Mouse (Mus musculus) CD4-positive, CD25-positive, alpha-beta regulatory T cell, adult 2 months (primary cell): Measurements from ENCODE around the gene Rnf169.
A peak's percentile ranks its signal among the peaks of the same experiment; 100 is the strongest.
"Not testable (repeated sequence)": the region's sequence is repeated elsewhere in the genome, so short reads cannot be mapped to it uniquely, and the experiment has no call there.

Source experiments
- DNase-seq: peaks from one replicate; pipeline ENCODE4 v3.0.0-alpha.2; 2012; ENCODE audit warnings: low read depth, low spot score

Gene Rnf169

DNA sequence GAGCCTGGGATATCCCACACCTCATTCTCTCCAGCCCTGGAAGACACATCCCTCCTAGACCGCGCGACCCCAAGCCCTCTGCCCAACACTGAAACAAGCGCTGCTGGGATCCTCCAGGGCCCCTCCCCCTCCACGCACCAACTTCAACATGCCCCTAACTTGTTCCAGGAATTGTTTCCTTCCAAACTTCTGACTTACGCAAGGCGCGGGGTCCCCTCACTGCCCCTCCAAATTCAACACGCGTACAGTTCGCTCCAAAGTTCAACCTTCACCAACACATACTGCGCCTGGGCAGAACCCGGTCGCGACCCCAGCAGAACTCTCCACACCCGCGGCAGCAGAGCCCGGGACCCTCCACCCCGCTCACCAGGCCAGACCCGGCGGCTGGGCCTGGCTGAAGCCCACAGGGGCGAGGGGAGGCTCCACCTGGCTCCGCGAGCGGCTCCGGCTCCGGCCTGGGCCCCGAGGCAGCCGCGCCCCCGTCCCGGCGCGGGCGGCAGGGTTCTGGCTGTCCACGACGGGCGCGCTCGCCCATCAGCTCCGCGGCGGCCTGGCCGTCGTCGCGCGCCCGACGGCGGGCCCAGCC is 609 bp downstream of the Rnf169 start:
- DNase-seq: peak; percentile 42

DNA sequence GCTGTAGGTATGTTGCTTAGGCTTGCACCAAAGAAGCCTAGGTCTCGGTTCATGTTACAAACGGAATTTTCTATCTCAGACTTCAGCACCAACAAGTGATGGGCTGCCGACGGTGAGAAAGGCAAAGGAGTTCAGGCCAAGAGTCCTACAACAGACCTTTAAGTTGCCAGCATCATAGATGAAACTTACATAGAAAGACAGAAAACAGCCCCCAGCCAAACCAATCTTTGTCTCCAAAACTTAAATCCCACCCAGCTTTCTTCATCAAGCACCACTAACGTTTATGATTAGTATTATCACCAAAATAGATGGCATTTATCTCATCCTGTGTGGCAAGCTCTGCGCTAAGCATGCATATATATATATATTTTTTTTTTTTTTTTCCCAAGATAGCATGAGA is 1.2 kb downstream of the Rnf169 start:
- peak; percentile 18 for DNase-seq

- DNase-seq: no peak
These were observed 2.2 kb downstream of the Rnf169 start for GRCm38 (mm10) chr7:99978041-99978440.

DNA sequence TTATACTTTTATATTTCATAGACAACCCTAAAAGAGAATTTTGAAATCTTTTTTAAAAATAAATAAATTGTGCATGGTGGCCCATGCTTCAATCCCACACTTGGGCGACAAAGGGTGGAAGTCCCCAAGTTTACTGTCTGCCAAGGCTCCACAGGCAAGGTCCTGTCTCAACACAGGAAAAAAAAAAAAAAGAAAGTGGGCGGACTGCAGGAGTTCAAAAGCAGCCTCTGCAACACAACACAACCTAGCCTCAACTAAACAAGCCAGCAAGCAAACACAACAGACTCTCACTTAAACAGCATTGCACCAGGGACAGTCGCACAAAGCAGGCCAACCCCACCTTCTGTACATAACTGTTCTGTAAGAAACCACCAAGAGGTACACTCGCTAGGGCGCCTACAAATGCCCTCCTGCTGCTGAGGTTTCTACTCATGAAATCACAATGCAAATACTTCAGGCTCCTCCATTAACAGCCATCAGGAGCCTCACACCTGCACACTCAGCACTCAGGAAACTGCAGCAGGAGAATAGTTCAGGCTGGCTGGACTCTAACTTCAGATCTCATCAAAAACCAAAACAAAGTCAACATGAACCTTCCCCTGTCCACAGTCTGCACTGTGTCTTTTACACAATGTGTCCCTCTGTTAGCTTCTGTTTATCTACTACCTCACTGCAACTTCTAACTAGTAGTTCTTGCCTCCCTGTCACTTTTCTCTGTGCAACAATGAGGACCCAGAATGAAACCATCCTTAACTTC is 4.3 kb downstream of the Rnf169 start:
- DNase-seq: no peak

DNA sequence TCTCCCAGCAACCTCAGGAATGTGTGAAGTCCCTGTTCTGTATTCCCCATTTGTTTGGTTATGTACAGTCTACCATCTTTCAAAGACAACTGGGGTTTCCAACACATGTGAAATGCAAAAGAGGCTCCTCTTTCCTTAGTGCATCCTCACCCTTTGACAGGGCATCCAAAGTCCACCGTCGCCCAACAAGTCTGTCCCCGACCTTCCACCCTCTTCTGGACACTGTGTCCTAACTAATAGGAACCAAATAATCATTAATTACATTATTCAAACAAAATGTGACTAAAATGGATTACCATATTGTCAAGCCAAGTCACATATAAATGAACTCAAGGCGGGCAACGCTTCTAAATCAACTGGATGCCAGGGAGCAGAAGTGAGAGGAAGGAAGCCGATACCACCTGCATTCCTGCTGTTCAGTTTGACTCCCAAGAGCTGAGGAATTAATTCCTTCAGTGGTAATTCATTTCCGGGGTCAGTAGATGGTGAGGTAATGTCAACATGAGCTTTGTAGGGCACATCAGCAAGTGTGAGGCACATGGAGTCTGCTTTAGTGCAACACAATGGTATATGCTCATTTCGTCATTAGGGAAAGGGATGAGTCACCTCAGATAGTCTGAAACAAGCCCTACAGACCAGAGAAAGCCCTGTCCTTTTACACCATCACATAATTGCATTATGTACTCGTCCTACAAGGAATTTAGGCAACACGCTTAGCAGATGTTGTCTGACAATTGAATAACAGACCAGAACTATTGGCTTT is 5.9 kb downstream of the Rnf169 start:
- DNase-seq: no peak

DNA sequence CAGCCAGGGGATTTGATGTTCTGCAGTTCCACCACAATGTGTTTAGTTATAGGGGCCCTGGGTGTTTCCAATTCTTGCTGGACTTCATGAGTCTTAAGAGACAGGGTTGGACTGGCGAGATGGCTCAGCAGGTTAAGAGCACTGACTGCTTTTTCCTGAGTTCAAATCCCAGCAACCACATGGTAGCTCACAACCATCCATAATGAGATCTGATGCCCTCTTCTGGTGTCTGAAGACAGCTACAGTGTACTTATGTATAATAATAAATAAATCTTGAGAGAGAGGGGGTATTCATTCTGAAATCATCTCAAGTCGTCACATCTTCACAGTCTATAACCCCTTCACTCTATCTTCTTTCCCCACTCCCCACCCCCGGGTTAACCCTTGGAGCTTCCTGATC is 7.3 kb downstream of the Rnf169 start:
- not testable (repeated sequence) for DNase-seq

DNA sequence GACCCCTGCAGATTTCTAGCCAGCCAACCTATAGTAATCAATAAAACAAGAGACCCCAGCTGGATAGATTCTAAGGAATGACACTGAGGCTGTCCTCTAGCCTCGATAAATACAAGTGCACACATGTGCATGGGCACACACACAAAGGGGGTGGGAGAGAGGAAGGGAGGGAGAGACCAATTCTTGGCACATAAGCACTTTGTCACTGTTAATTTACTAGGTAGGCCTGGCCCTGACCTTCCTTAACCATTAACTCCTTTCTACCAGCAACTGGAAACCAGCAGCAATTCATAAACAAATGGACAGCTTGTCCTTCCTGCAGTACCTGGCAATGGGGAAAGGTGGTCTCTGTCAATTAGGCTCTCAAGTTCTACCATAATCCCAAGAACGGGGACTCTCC is 8.3 kb downstream of the Rnf169 start:
- no peak for DNase-seq

DNA sequence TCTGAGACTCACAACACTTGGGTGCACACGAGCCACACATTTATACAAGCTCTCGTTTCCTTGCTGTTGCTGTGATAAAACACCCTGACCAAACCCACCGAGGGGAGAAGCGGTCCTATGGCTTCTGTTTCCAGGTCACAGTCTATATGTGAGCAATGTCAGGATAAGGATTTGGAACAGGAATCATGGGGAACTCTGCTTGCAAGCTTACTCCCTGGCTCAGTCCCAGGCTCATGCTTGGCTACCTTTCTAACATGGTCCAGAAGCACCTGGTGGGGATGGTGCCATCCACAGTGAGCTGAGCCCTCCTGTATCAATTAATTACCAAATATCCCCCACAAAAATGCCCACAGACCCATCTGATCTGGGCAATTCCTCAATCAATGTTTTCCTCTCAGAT is 11.1 kb downstream of the Rnf169 start:
- DNase-seq: no peak

- DNase-seq: no peak
These were observed 14.1 kb downstream of the Rnf169 start for GRCm38 (mm10) chr7:99966011-99966721.

DNA sequence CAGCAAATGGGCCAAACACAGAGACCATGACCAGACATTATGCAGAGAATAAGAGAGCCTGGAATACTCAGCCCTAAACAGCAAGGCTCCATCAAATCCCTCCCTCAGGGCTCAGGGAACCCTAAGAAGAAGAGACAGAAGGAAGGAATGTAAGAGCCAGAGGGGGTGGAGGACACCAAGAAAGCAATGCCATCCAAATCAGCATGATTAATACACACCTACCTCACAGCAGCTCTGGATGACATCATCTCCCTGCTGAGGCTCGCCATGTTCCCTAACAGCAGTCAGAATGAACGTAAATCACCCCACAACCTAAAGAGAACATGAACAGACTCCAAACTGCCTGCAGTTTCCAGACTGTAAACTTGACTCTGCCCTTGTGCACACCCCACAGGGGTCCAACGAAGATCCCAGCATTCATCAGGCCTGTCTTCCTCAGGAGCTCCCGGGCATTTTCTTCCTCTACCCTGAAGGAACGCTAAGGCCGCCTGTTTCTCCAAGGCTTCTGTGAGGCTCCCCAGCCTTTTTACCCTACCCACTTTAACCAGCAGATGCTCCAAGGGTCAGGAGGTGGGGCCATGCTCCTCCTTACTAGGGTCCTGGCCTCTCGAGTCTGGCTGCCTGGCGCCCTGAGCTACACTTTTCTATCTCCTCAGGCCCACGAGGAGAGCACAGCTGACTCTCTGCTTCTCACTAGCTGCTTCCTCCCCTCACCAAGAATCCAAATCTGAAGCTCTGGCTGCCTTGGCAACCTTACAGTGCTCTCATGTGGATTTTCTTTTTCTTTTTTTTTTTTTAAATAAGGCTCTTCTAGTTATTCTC is 15.0 kb downstream of the Rnf169 start:
- DNase-seq: no peak

- no peak for DNase-seq
These were observed 16.9 kb downstream of the Rnf169 start for GRCm38 (mm10) chr7:99963237-99963860.

GRCm38 (mm10) chr7:99962536-99963236 is 17.6 kb downstream of the Rnf169 start:
- no peak for DNase-seq

- DNase-seq: no peak
These were observed 18.7 kb downstream of the Rnf169 start for GRCm38 (mm10) chr7:99961518-99961917.

DNA sequence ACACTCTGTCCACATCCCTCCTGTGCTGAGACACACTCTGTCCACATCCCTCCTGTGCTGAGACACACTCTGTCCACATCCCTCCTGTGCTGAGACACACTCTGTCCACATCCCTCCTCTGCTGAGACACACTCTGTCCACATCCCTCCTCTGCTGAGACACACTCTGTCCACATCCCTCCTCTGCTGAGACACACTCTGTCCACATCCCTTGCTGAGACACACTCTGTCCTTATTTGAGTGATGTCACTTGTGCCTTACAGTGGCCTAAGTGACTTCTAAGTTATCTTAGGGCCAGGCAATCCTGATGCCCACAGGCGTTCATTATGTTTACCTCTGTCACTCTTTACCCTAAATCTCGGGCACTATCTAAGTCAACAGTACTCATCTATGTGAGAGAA is 19.7 kb downstream of the Rnf169 start:
- DNase-seq: not testable (repeated sequence)

- no peak for DNase-seq
These were observed 22.9 kb downstream of the Rnf169 start for GRCm38 (mm10) chr7:99957226-99957965.

DNA sequence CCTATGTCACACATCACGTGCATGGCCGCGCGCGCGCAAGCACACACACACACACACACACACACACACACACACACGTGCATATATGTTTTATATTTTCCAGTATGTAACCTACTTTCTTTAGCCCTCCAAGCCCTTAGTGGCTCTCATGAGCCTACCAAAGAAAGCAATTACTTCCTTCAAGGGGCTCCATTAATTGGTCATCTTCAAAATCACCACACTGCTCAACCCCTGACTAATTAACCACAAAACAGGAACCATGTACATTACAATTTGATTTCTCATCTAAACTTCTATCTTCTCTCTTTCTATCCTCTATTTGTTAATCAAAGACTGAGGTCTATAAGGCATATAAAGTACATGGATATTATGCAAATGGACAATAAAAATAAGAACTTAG is 24.2 kb downstream of the Rnf169 start:
- no peak for DNase-seq

DNA sequence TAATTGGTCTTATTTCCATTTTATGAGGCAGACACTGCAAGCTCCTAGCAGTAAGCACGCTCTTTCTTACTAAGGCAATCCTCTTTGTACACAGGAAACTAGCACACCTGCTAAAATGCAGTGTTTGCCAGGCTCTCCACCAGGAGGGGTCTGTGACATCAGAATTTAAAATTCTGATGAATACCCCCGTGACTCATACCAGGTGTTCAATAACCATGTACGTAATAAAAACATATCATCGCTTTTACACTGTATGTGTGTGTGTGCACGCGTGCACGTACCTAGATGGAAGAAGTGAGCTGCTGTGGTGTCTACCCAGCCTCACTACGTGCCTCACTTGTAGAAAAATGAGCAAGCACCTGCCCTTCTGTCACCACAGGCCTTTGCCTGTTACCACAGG is 26.0 kb downstream of the Rnf169 start:
- peak; percentile 21 for DNase-seq

GRCm38 (mm10) chr7:99953442-99954098 is 26.7 kb downstream of the Rnf169 start:
- no peak for DNase-seq

DNA sequence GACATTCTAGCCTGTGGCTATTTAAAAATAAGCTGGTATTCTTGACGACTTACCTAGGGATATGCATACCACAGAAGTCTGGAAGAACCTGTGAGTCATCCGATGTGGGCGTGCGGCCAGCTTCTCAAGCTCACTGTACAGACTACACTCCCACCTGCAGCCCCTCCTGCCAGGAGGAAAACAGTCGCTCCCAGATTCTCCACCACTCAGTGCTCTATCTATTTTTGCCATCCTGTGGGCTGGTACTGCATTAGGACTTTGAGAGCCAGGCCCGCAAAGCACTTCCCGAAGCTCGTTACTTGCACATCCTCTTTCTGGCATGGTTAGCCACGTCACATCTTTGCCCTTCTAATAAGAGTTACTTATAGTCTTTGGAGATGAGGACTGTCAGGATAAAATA is 32.9 kb downstream of the Rnf169 start:
- no peak for DNase-seq
